Mouse (Mus musculus) cerebellum, adult 9-10 months (tissue): ENCODE data around the gene Ndufs3.
"Not testable (repeated sequence)": the region's sequence is repeated elsewhere in the genome, so short reads cannot be mapped to it uniquely, and the experiment has no call there.

Experiments used
- DNase-seq: peaks from one replicate; pipeline ENCODE4 v3.0.0; 2022

Ndufs3 gene

GRCm38 (mm10) chr2:90904856-90905224 is 213 bp upstream of the Ndufs3 start:
- DNase-seq: no peak

GRCm38 (mm10) chr2:90903398-90903797 is 1.2 kb downstream of the Ndufs3 start:
- no peak for DNase-seq

- DNase-seq: not testable (repeated sequence)
These were observed 10.3 kb downstream of the Ndufs3 start for GRCm38 (mm10) chr2:90894299-90894677.

GRCm38 (mm10) chr2:90893673-90894298 is 10.8 kb downstream of the Ndufs3 start:
- no peak for DNase-seq

- DNase-seq: peak; percentile 62
These were observed 14.8 kb downstream of the Ndufs3 start for GRCm38 (mm10) chr2:90889550-90890548.

GRCm38 (mm10) chr2:90887627-90888026 is 17.0 kb downstream of the Ndufs3 start:
- no peak for DNase-seq

GRCm38 (mm10) chr2:90886436-90886835 is 18.2 kb downstream of the Ndufs3 start:
- DNase-seq: no peak

GRCm38 (mm10) chr2:90885218-90886041 is 19.2 kb downstream of the Ndufs3 start, which contains the start of gene C1qtnf4:
C1qtnf4 (plus strand) TSS chr2:90885860.
- DNase-seq: peak; percentile 66

- DNase-seq: no peak
These were observed 22.8 kb downstream of the Ndufs3 start for GRCm38 (mm10) chr2:90881824-90882223.

GRCm38 (mm10) chr2:90880144-90880785 is 24.4 kb downstream of the Ndufs3 start:
- DNase-seq: no peak

GRCm38 (mm10) chr2:90879419-90879818 is 25.2 kb downstream of the Ndufs3 start:
- DNase-seq: no peak

- no peak for DNase-seq
These were observed 26.9 kb downstream of the Ndufs3 start for GRCm38 (mm10) chr2:90877584-90878259.

GRCm38 (mm10) chr2:90875239-90875638 is 29.4 kb downstream of the Ndufs3 start:
- DNase-seq: no peak

- DNase-seq: no peak
These were observed 30.6 kb downstream of the Ndufs3 start for GRCm38 (mm10) chr2:90874025-90874424.

- DNase-seq: peak; percentile 72
These were observed 33.3 kb downstream of the Ndufs3 start for GRCm38 (mm10) chr2:90871180-90871961.

- DNase-seq: no peak
These were observed 34.5 kb downstream of the Ndufs3 start for GRCm38 (mm10) chr2:90870136-90870601.

GRCm38 (mm10) chr2:90866524-90866923 is 38.1 kb downstream of the Ndufs3 start:
- peak; percentile 89 for DNase-seq

GRCm38 (mm10) chr2:90864184-90864583 is 40.4 kb downstream of the Ndufs3 start:
- DNase-seq: no peak

- DNase-seq: no peak
These were observed 43.1 kb downstream of the Ndufs3 start for GRCm38 (mm10) chr2:90861486-90861885.

GRCm38 (mm10) chr2:90850401-90850800 is 54.2 kb downstream of the Ndufs3 start:
- peak; percentile 91 for DNase-seq

GRCm38 (mm10) chr2:90848331-90848730 is 56.3 kb downstream of the Ndufs3 start:
- DNase-seq: peak; percentile 52
